Mouse (Mus musculus): Measurements from ENCODE around the gene AF067061. TPM values are rescaled to one million over a fixed set of nuclear protein-coding genes. Genes with fewer than 3 reads are reported as not detected.
"Not testable (repeated sequence)": the region's sequence is repeated elsewhere in the genome, so short reads cannot be mapped to it uniquely, and the experiment has no call there.

Gene AF067061
- not detected in 2 replicates for polyA plus RNA-seq (2016; fragmentation: Nextera tagmentation; extraction: Ambion mirVana)

DNA sequence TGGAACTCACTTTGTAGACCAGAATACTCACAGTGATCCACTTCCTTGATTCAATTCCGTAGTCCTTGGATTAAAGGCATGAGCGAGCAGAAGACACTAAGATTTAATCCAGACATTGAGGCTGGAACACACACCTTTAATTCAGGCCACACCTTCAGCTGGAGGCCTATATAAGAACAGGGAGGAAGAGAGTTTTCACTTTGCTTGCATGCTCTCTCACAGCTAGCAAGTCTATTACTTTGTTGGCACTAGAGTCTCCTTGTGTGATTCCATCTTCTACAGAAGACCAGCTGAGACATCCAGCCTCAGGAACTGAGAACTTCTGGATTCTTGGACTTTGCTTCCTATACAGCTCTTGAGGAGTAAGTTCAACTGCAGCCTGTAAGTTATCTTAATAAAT lies at the start of gene AF067061:
AF067061 (plus strand) TSS at position 245 of the 400 bp plus-strand sequence.
- not testable (repeated sequence) for H3K27ac ChIP-seq; H3K36me3 ChIP-seq (replicated peaks); H3K4me2 ChIP-seq; H3K4me3 ChIP-seq (replicated peaks); H3K9me3 ChIP-seq; ATAC-seq (ENCODE audit: low FRiP score); H3K9ac ChIP-seq; H3K4me1 ChIP-seq; H3K27me3 ChIP-seq
- WGBS, result 87% methylated on average over 2 of the region's 2 CpGs

DNA sequence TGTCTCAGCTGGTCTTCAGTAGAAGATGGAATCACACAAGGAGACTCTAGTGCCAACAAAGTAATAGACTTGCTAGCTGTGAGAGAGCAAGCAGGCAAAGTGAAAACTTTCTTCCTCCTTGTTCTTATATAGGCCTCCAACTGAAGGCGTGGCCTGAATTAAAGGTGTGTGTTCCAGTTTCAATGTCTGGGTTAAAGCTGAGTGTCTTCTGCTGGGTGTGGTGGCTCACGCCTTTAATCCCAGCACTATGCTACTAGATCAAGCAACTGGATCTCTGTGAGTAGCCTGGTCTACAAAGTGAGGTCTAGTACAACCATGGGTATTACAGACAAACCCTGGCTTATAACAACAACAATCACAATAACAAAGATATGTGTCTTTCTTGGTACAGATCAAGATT lies 47.1 kb upstream of the AF067061 start, which contains the start of gene Gm21762:
Gm21762 (minus strand) TSS at position 101 of the 400 bp plus-strand sequence.
- H3K4me3 ChIP-seq (replicated peaks); H3K4me2 ChIP-seq; H3K9me3 ChIP-seq; H3K9ac ChIP-seq; H3K36me3 ChIP-seq (replicated peaks); ATAC-seq (ENCODE audit: low FRiP score); H3K27me3 ChIP-seq; H3K4me1 ChIP-seq; H3K27ac ChIP-seq: not testable (repeated sequence)
- WGBS, result no CpG with 5 or more reads among the region's 2 CpGs

DNA sequence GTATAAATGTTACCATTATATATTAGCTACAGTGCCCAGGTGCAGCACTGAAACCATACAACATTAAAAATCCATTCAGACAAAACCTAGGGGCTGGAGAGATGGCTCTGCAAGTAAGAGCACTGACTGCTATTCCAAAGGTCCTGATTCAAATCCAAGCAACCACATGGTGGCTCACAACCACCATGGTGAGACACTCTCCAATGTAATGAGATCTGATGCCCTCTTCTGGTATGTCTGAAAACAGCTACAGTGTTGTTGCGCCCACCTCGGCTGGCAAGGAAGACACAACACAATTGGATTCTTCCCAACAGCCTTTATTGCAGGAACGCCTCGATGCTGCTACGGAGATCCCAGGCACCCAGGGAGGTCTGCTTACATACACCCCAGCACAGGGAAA lies 42.0 kb upstream of the AF067061 start:
- not testable (repeated sequence) for H3K36me3 ChIP-seq (replicated peaks); H3K27me3 ChIP-seq; ATAC-seq (ENCODE audit: low FRiP score); H3K4me2 ChIP-seq; H3K27ac ChIP-seq; H3K9ac ChIP-seq; H3K4me1 ChIP-seq; H3K9me3 ChIP-seq; H3K4me3 ChIP-seq (replicated peaks)
- 84% methylated on average over 5 of the region's 5 CpGs for WGBS

DNA sequence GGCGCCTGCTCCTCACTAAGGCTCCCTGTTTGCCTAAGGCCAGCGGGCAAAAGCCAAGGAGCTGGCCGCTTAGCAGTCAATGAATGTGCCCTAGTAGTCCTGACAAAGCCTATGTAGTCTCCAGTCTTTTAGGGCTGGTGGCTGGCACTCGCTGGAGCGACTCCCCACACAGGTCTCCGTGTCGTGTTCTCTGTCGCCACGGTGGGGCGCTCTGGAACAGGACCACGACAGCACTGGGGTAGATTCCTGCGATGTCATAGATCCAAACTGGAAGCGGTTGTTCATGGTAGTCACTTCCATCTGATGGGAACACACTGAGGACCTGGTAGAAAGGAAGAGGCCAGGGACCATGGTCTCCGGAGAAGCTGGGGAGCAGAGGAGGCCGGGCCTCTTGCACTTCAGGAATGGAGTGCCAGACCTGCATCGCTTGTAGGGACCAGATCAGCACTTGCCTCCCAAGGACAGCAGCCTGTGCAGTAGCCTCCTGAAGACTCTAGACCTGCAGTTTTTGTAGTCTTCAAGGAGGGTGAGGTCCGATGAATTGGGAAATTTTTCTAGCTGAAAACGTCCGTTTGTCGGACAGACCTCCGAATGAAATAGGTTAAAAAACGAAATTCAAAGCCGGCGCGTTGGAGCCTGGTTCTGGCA lies 39.8 kb upstream of the AF067061 start:
- H3K9ac ChIP-seq; H3K36me3 ChIP-seq (replicated peaks); H3K9me3 ChIP-seq; H3K27ac ChIP-seq; H3K27me3 ChIP-seq; H3K4me3 ChIP-seq (replicated peaks); H3K4me1 ChIP-seq; H3K4me2 ChIP-seq; ATAC-seq (ENCODE audit: low FRiP score): not testable (repeated sequence)
- WGBS, result 92% methylated on average over 16 of the region's 25 CpGs

DNA sequence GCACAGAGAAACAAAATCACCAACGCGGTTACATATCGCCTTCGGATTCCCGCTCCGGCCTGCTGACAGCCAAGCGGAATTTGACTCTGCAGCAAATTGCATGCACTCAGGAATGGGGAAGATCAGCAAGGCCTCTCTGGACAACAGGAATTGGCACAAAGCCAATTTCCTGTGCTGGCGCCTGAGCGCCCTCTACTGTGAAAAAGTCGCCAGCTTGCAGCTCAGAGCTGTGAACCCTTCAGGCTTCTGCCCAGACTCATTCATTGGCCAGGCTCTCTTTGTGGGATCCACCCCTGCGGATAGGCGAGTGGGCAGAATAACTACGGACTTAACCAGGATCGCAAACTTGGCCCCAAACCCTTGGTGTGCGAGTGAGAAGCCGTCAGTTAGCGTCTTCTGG lies 31.1 kb upstream of the AF067061 start:
- 95% methylated on average over 17 of the region's 17 CpGs for WGBS
- H3K27ac ChIP-seq; H3K4me1 ChIP-seq; ATAC-seq (ENCODE audit: low FRiP score); H3K9me3 ChIP-seq; H3K4me2 ChIP-seq; H3K9ac ChIP-seq; H3K36me3 ChIP-seq (replicated peaks); H3K4me3 ChIP-seq (replicated peaks); H3K27me3 ChIP-seq: not testable (repeated sequence)

DNA sequence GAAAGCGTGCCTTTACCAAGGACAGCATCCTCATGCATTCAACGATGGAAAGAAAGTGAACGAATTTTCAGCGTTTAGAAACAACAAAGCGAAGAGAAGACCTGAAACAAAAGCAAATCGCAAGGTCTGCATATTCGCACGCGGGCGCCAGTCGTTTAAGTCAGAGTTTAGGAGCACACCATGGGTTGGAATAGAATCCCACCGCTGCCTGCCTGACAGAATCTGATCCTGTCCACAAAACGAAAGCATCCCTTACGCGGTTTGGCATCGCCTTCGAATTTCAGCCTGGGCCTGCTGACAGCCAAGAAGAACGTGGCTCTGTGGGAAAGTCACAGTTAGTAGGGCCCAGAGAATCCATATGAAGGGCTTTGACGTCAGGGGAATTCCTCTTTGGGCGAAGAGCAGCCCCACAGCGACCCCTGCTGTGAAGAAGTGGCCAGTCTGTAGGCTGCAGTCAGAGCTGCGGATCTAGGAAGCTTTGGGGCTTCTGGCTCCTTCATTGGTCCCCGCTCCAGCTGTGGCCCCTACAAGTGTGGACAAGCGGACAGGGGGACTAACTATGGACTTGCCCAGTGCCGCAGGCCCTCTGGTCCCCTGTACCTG lies 30.4 kb upstream of the AF067061 start:
- H3K4me2 ChIP-seq; H3K4me1 ChIP-seq; H3K9me3 ChIP-seq; H3K4me3 ChIP-seq (replicated peaks); H3K9ac ChIP-seq; ATAC-seq (ENCODE audit: low FRiP score); H3K27me3 ChIP-seq; H3K27ac ChIP-seq; H3K36me3 ChIP-seq (replicated peaks): not testable (repeated sequence)
- WGBS, result 75% methylated on average over 13 of the region's 25 CpGs

DNA sequence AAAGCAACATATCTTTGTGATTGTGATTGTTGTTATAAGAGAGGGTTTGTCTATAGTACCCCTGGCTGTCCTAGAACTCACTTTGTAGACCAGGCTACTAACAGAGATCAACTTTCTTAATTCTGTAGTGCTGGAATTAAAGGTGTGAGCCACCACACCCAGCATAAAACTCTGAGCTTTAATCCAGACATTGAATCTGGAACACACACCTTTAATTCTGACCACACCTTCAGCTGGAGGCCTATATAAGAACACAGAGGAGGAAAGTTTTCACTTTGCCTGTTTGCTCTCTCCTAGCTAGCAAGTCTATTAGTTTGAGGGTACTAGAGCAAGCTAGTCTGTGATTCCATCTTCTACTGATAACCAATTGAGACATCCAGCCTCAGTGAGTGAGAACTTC lies 24.1 kb upstream of the AF067061 start, which contains the start of gene Gm21731:
Gm21731 (plus strand) TSS at position 301 of the 400 bp plus-strand sequence.
- not testable (repeated sequence) for H3K9me3 ChIP-seq; H3K4me1 ChIP-seq; H3K9ac ChIP-seq; H3K27ac ChIP-seq; H3K27me3 ChIP-seq; H3K4me3 ChIP-seq (replicated peaks); H3K4me2 ChIP-seq; H3K36me3 ChIP-seq (replicated peaks); ATAC-seq (ENCODE audit: low FRiP score)

DNA sequence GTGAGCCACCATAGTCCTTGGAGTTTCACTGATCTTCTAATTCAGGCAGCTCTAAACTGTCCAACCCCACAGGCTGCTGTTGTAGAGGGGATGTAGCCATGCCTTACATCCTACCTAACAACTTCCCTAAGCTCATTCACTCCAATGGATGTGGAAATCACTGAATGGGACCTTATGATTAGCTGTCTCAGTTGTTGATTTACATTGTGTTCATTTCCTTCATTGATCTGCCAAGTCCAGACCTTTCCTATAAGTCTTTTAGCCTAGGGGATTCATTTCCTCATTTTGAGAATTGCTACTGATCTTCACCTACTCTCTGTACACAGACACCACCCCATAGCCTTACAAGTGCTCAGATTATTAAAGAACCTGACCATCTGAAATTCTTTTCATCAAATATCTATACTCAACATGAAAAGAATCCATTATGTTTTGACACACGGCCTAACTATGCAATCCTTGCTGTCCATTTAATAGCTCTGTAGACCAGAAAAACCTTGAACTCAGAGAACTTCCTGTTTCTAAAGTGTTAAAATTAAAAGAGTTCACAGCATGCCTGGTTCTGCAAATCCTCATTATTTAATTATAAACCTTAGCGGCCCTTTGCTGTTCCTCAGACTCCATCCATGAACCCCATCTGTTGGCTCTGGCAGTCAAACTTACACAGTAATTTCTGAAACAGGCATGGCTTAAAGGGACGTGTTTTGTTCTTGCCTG lies 11.5 kb upstream of the AF067061 start:
- H3K4me1 ChIP-seq; H3K36me3 ChIP-seq (replicated peaks); H3K4me2 ChIP-seq; H3K27ac ChIP-seq; H3K9me3 ChIP-seq; H3K27me3 ChIP-seq; ATAC-seq (ENCODE audit: low FRiP score); H3K4me3 ChIP-seq (replicated peaks); H3K9ac ChIP-seq: not testable (repeated sequence)
- 98% methylated on average over 2 of the region's 3 CpGs for WGBS

DNA sequence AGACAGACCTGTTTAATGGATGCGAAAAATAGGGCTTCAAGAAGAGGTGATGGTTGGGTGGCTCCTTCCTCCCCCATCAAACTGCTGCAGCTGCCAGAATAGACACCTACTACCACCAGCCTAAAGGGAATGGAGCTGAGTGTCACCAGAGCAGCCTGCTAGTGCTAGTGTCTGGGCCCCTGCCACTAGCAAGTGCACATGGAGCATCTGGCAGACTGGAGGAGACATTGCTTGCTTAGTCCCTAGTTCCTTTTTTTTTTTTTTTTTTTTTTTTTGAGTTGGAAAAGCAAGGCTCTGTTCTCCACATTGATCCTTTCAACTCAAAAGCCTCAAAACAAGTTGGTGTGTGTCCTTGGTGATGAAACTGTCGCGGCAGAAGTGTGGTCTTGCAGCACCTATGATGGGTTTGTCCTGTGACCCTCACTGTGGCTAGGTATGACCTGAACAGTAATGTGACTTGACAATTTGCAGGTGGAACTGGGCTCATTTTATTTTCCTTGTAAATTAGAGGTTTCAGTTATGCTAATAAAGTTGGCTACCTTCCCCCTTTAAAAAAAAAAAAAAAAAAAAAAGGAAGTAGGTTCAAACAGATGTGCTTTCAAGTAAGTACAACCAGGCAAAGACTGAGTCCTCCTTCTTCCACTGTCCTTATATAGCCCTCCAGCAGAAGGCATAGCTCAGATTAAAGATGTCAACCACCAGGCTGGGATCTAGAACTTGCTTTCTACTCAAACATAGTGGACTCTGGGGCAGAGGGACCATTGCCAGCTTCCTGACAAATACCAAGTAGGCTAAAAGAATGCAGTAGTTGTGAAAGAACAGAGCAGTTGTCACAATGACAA lies 3.9 kb upstream of the AF067061 start:
- H3K9ac ChIP-seq; H3K4me2 ChIP-seq; H3K27me3 ChIP-seq; ATAC-seq (ENCODE audit: low FRiP score); H3K36me3 ChIP-seq (replicated peaks); H3K27ac ChIP-seq; H3K4me3 ChIP-seq (replicated peaks); H3K9me3 ChIP-seq; H3K4me1 ChIP-seq: not testable (repeated sequence)
- 92% methylated on average over 3 of the region's 3 CpGs for WGBS

DNA sequence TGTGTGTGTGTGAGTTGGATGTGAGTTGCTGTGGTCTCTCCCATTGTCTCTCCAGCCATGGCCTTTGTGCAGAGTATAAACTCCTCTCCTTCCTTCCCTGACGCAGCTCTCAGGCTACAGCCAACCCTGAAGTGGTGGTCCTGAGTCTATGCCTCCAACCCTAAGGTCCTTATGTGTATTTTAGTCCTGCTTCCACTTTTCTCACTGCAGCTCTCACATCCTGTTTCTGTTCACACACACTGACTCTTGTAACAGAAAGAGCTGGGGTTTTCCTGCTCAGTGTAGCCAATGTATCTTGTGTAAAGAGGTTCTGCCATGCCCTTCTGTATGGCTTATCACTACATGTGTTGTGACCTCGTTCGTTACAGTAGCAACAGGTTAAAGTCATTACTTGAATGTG lies 3.2 kb upstream of the AF067061 start:
- not testable (repeated sequence) for ATAC-seq (ENCODE audit: low FRiP score); H3K27ac ChIP-seq; H3K4me1 ChIP-seq; H3K4me2 ChIP-seq; H3K27me3 ChIP-seq; H3K4me3 ChIP-seq (replicated peaks); H3K36me3 ChIP-seq (replicated peaks); H3K9me3 ChIP-seq; H3K9ac ChIP-seq
- 68% methylated on average over 3 of the region's 3 CpGs for WGBS

DNA sequence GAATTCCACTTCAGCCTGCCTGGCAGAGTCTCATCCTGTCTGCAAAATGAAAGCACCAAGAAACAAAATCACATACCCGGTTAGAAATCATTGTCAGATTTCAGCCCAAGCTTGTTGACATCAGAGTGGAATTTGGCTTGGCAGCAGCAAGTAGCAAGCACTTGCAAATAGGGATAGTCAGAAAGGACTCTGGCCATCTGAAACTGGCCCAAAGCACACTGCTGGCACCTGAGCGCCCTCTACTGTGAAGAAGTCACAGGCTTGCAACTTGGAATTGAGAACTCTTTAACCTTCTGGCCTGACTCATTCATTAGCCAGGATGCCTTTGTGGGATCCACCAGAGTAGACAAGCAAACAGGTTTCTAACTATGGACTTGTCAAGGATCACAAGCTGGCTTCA lies 14.9 kb downstream of the AF067061 start:
- H3K36me3 ChIP-seq (replicated peaks); H3K9me3 ChIP-seq; H3K9ac ChIP-seq; ATAC-seq (ENCODE audit: low FRiP score); H3K27ac ChIP-seq; H3K27me3 ChIP-seq; H3K4me3 ChIP-seq (replicated peaks); H3K4me1 ChIP-seq; H3K4me2 ChIP-seq: not testable (repeated sequence)
- WGBS, result 20% methylated on average over 2 of the region's 2 CpGs

DNA sequence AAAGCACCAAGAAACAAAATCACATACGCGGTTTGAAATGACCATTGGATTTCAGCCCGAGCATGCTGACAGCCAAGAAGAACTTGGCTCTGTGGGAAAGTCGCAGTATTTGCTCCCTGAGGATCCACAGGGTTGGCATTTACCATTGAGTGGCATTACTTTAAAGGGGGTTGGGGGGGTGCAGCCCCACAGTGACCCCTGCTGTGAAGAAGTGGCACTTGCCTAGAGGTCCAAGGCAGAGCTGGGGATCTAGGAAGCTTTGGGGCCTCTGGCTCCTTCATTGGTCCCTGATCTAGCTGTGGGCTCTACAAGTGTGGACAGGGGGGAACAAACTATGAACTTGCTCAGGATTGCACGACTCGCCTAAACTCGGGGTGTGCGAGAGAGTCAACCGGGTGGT lies 15.9 kb downstream of the AF067061 start:
- Histone ChIP-seq H3K36me3 (replicated peaks) (no peaks in the 10 kb centered on the region), H3K9me3 (no peaks in the 10 kb centered on the region), H3K4me1 (no peaks in the 10 kb centered on the region), H3K9ac (no peak overlapping the region), H3K27ac (no peak overlapping the region), H3K4me2 (no peak overlapping the region), H3K27me3 (no peaks in the 10 kb centered on the region), H3K4me3 (replicated peaks) (no peak overlapping the region)
- ATAC-seq (ENCODE audit: low FRiP score), result no peak
- WGBS, result 93% methylated on average over 9 of the region's 9 CpGs

All from forebrain, embryonic 12.5 days (tissue).